Mouse (Mus musculus): Measurements from ENCODE around the gene Gm49601.
A peak's percentile ranks its signal among the peaks of the same experiment; 100 is the strongest.

The Gm49601 gene

DNA sequence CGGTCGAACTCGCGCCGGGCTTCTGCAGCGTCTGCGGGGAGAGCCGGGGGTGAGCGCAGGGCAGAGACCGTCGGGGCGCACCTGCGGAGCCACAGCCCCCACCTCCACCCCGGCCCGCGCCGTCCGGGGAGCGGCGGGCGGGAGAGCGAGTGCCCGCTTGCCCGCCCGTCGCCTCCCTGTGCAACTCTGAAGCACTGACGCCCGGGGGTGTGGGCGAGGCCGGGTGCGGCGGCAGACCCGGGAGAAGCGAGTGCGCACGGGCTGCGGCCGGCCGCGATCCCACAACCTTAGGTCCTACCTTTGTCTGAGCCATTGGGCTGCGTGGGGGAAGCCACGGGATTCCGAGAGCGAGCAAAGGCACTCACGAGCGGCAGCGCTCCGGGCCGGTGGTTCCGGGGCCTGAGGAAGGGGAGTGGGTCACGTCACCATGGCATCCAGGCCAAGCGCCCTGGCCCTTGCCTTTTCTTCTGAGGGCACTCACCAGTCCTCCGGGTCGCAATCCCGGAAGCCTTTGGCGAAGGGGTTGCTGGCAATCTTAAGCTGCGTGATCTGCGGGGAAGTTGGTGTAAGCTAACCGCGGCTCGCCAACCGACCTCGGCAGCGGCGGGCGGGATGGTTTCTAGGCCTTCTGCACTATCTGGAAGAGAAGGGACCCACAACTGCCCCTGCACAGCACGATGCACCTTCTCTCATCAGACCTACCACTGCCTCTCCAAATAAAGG, 43.6 kb downstream of the Gm49601 start:
- peak; percentile 55 for DNase-seq (ENCODE audit: low read depth, low spot score)

DNA sequence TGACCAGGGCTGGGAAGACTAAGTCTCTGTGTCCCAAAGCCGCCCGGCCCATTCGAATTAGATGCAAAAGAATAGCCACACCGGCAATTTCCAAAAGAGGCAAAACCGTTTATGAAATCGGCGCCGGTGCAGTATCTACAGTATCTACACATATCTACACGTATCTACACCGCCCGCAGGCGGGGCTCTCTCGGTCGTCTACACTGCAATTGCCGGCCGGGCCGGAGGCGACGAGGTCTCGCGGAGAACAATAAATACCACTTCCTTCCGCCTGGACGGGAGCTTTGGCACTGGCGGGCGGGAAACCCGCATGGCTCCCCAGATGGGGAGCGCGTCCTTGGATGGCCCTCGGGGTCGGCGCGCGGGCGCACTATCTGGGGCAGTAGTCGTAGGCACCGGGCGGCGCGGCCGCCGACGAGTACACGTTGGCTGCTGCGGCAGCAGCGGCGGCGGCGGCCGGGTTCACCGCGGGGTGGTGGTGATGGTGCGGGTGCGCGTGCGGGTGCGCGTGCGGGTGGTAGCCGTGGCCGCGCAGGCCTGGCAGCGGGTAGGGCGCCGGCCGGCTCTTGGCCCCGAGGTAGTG, 44.5 kb downstream of the Gm49601 start:
- DNase-seq (ENCODE audit: low read depth, low spot score), result peak; percentile 48

DNA sequence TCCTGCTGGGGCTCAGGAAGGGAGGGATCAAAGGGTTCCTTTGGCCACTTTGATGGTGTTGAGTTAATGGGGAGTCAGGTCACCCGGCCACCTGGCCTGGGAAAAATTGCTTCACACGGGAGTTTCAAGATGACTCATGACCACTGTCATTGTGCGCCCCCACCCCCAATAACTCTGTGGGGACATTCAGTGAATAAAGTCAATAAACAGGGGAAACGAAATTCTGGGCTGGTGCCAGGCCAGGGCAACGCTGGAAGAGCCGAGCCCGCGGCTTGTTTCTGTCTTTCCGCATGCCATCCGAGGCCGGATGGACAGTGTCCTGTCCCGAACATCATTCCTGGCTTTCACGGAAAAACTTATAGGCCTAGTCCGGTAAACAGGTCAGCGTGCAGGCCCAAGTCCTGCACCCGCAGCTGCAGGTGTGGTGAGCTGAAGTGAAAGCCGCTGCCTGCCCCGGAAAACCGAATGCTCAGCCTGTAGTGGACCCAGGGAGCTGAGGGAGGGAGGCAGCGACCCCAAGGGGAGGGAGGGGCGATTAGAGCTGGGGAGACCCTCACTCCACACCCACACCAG, 45.1 kb downstream of the Gm49601 start:
- DNase-seq (ENCODE audit: low read depth, low spot score), result no peak

DNA sequence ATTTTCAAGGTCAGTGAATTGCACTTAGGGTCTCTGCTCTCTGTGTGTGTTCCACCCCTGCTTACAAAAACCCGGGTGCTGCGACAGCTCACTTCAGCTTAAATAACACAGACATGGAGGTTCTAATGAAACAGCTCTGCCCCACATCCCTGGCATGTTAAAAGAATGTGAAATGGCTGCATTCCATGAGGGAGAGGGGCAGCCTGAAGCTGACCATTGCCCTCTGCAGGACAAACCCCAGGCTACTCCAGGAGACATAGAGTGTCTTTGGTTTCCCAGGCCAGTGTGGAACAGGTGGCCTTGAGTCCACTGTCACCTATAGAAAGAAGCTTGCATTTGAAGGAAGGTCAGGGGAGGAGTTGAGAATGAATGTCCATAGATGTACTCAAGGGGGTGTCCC, 45.8 kb downstream of the Gm49601 start:
- no peak for DNase-seq (ENCODE audit: low read depth, low spot score)

DNA sequence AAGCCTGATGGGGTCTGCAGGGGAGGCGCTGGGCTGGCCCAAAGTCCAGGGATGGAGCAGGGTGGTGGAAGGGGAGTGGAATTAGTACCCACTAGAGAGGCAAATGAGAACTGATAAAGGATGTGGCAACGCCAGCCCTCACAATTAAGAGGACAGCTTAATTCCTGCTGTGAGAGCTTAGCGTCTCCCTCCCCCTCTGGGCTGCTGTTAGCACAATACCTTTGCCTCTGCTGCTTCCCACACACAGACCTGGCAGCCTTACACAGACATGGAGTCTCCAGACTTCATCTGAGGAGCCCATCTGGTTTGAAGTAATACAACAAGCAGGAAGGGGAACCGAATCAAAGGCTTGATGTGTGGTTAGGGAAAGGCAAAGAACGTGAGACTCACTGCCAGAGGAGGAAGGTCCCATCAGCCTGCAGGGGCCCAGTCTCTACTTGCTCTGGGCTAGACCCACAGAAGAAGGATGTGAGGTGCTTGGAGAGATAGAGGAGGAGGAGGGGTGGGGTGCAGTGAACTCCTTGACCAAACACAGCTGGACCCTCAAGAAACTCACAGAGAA, 48.5 kb downstream of the Gm49601 start:
- no peak for DNase-seq (ENCODE audit: low read depth, low spot score)

DNA sequence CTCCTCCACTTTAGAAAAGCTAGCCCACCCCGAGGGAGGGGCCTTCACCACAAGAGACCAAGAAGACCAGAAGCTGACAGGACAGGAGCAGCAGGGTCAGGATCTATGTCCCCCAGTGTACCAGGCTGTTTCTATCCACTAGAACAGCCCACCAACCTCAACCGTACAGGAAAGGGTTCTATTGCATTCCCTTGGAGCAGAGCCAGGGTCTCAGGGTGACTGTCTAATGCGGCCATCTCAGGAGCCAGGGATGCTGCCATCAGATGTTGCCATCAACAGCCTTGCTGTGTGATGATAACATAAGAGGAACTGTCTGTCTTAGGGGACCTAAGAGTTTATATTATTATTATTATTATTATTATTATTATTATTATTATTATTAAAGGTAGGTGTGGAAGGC, 49.2 kb downstream of the Gm49601 start:
- DNase-seq (ENCODE audit: low read depth, low spot score), result no peak

DNA sequence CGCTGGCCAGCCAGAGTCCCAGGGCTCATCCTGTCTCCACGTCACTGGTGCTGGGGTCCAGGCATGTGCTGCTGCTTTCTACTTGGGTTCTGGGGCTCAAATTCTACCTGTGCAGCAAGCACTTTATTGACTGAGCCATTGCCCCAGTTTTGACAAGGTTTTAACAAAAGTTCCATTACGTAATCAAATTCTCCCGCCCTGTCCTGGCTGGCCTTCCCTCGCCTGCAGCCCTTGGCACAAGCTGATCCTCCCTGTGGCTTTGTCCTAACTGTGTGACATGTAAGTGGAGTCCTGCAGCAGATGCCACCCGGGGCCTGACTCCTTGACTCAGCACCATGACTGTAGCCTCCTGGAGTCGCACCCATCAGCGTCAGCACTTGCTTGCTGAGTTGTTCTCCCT, 52.0 kb downstream of the Gm49601 start:
- DNase-seq (ENCODE audit: low read depth, low spot score), result no peak
